Mouse (Mus musculus) embryonic fibroblast, embryonic 13.5 days (primary cell): ENCODE results near the gene Cldn4.
"Not testable (repeated sequence)": the region's sequence is repeated elsewhere in the genome, so short reads cannot be mapped to it uniquely, and the experiment has no call there.

Experiments used
- CTCF ChIP-seq: IDR thresholded peaks from 2 replicates; pipeline ENCODE4 v1.5.1; 2011; ENCODE audit warnings: mild to moderate bottlenecking, control low read depth, low read length, moderate library complexity, borderline replicate concordance; ENCODE audit not compliant: insufficient read depth
- POLR2A ChIP-seq: IDR thresholded peaks from 2 replicates; pipeline ENCODE4 v1.6.1; 2011; ENCODE audit warnings: low read depth, mild to moderate bottlenecking, control low read depth, low read length, moderate library complexity

GRCm38 (mm10) chr5:134939554-134939953, 7.2 kb downstream of the Cldn4 start:
- TF ChIP-seq CTCF, POLR2A: not testable (repeated sequence)
